Mouse (Mus musculus): ENCODE measurements around the gene Sphk2. TPM values are rescaled to one million over a fixed set of nuclear protein-coding genes. Genes with fewer than 3 reads are reported as not detected.

Gene Sphk2
- polyA plus RNA-seq (2015; fragmentation: Illumina TruSeq; extraction: RNeasy Lipid Tissue Mini Kit (QIAGEN cat#74804); ENCODE audit: low read depth, low replicate concordance), result 18.2 TPM

GRCm38 (mm10) chr7:45717918-45718297 lies at the start of gene Sphk2:
Gene Sphk2 (minus strand): TSS chr7:45718002.

GRCm38 (mm10) chr7:45725713-45726112 lies 7.9 kb upstream of the Sphk2 start, which contains the start of gene Spaca4:
Gene Spaca4 (minus strand): TSS chr7:45725813.

GRCm38 (mm10) chr7:45720413-45721233 lies 2.8 kb upstream of the Sphk2 start, which contains the start of gene Fam83e:
Gene Fam83e (plus strand): TSS chr7:45721212.

GRCm38 (mm10) chr7:45715090-45715708 lies 2.6 kb downstream of the Sphk2 start, which contains the start of gene Rpl18:
Gene Rpl18 (plus strand): TSS chr7:45715457.

GRCm38 (mm10) chr7:45704730-45705442 lies 12.9 kb downstream of the Sphk2 start, which contains the start of gene Dbp:
Gene Dbp (plus strand): TSS chr7:45705088.

GRCm38 (mm10) chr7:45699523-45700141 lies 18.2 kb downstream of the Sphk2 start, which contains the start of gene Car11:
Gene Car11 (plus strand): TSS chr7:45699843.

GRCm38 (mm10) chr7:45693921-45694591 lies 23.7 kb downstream of the Sphk2 start, which contains the start of gene Sec1:
Gene Sec1 (minus strand): TSS chr7:45694402.

GRCm38 (mm10) chr7:45683396-45684050 lies 34.3 kb downstream of the Sphk2 start, which contains the start of gene Ntn5:
Gene Ntn5 (plus strand): TSS chr7:45684022.

GRCm38 (mm10) chr7:45666161-45666560 lies 51.6 kb downstream of the Sphk2 start, which contains the start of gene Fut2:
Gene Fut2 (minus strand): TSS chr7:45666394.

Other genes with a start within 250 kb of the Sphk2 start
- 0.27 TPM for gene Tulp2, start 236.1 kb downstream of the Sphk2 start, polyA plus RNA-seq (2015; fragmentation: Illumina TruSeq; extraction: RNeasy Lipid Tissue Mini Kit (QIAGEN cat#74804); ENCODE audit: low read depth, low replicate concordance)
- not detected for gene Gm45808, start 231.2 kb downstream of the Sphk2 start, polyA plus RNA-seq (2015; fragmentation: Illumina TruSeq; extraction: RNeasy Lipid Tissue Mini Kit (QIAGEN cat#74804); ENCODE audit: low read depth, low replicate concordance)
- 6.1 TPM for gene Dhdh, start 229.2 kb downstream of the Sphk2 start, polyA plus RNA-seq (2015; fragmentation: Illumina TruSeq; extraction: RNeasy Lipid Tissue Mini Kit (QIAGEN cat#74804); ENCODE audit: low read depth, low replicate concordance)
- gene Nucb1, start 207.6 kb downstream of the Sphk2 start, polyA plus RNA-seq (2015; fragmentation: Illumina TruSeq; extraction: RNeasy Lipid Tissue Mini Kit (QIAGEN cat#74804); ENCODE audit: low read depth, low replicate concordance), result 90.0 TPM
- gene Ppp1r15a, start 191.7 kb downstream of the Sphk2 start, polyA plus RNA-seq (2015; fragmentation: Illumina TruSeq; extraction: RNeasy Lipid Tissue Mini Kit (QIAGEN cat#74804); ENCODE audit: low read depth, low replicate concordance), result 17.3 TPM
- 2.7 TPM for gene Plekha4, start 191.7 kb downstream of the Sphk2 start, polyA plus RNA-seq (2015; fragmentation: Illumina TruSeq; extraction: RNeasy Lipid Tissue Mini Kit (QIAGEN cat#74804); ENCODE audit: low read depth, low replicate concordance)
- not detected for gene Hsd17b14, start 163.1 kb downstream of the Sphk2 start, polyA plus RNA-seq (2015; fragmentation: Illumina TruSeq; extraction: RNeasy Lipid Tissue Mini Kit (QIAGEN cat#74804); ENCODE audit: low read depth, low replicate concordance)
- 17.1 TPM for gene Bcat2, start 147.8 kb downstream of the Sphk2 start, polyA plus RNA-seq (2015; fragmentation: Illumina TruSeq; extraction: RNeasy Lipid Tissue Mini Kit (QIAGEN cat#74804); ENCODE audit: low read depth, low replicate concordance)
- not detected for gene Fgf21, start 102.5 kb downstream of the Sphk2 start, polyA plus RNA-seq (2015; fragmentation: Illumina TruSeq; extraction: RNeasy Lipid Tissue Mini Kit (QIAGEN cat#74804); ENCODE audit: low read depth, low replicate concordance)
- gene Fut1, start 100.7 kb downstream of the Sphk2 start, polyA plus RNA-seq (2015; fragmentation: Illumina TruSeq; extraction: RNeasy Lipid Tissue Mini Kit (QIAGEN cat#74804); ENCODE audit: low read depth, low replicate concordance), result not detected
- gene Izumo1, start 96.2 kb downstream of the Sphk2 start, polyA plus RNA-seq (2015; fragmentation: Illumina TruSeq; extraction: RNeasy Lipid Tissue Mini Kit (QIAGEN cat#74804); ENCODE audit: low read depth, low replicate concordance), result not detected
- 4.0 TPM for gene Rasip1, start 90.5 kb downstream of the Sphk2 start, polyA plus RNA-seq (2015; fragmentation: Illumina TruSeq; extraction: RNeasy Lipid Tissue Mini Kit (QIAGEN cat#74804); ENCODE audit: low read depth, low replicate concordance)
- 4.0 TPM for gene Mamstr, start 78.0 kb downstream of the Sphk2 start, polyA plus RNA-seq (2015; fragmentation: Illumina TruSeq; extraction: RNeasy Lipid Tissue Mini Kit (QIAGEN cat#74804); ENCODE audit: low read depth, low replicate concordance)
- 0.31 TPM for gene Fut2, start 51.6 kb downstream of the Sphk2 start, polyA plus RNA-seq (2015; fragmentation: Illumina TruSeq; extraction: RNeasy Lipid Tissue Mini Kit (QIAGEN cat#74804); ENCODE audit: low read depth, low replicate concordance)
- 5.4 TPM for gene Ntn5, start 34.0 kb downstream of the Sphk2 start, polyA plus RNA-seq (2015; fragmentation: Illumina TruSeq; extraction: RNeasy Lipid Tissue Mini Kit (QIAGEN cat#74804); ENCODE audit: low read depth, low replicate concordance)
- 1.1 TPM for gene Sec1, start 23.6 kb downstream of the Sphk2 start, polyA plus RNA-seq (2015; fragmentation: Illumina TruSeq; extraction: RNeasy Lipid Tissue Mini Kit (QIAGEN cat#74804); ENCODE audit: low read depth, low replicate concordance)
- gene Car11, start 18.2 kb downstream of the Sphk2 start, polyA plus RNA-seq (2015; fragmentation: Illumina TruSeq; extraction: RNeasy Lipid Tissue Mini Kit (QIAGEN cat#74804); ENCODE audit: low read depth, low replicate concordance), result 234 TPM
- gene Dbp, start 12.9 kb downstream of the Sphk2 start, polyA plus RNA-seq (2015; fragmentation: Illumina TruSeq; extraction: RNeasy Lipid Tissue Mini Kit (QIAGEN cat#74804); ENCODE audit: low read depth, low replicate concordance), result 80.7 TPM
- 458 TPM for gene Rpl18, start 2.5 kb downstream of the Sphk2 start, polyA plus RNA-seq (2015; fragmentation: Illumina TruSeq; extraction: RNeasy Lipid Tissue Mini Kit (QIAGEN cat#74804); ENCODE audit: low read depth, low replicate concordance)
- gene Fam83e, start 3.2 kb upstream of the Sphk2 start, polyA plus RNA-seq (2015; fragmentation: Illumina TruSeq; extraction: RNeasy Lipid Tissue Mini Kit (QIAGEN cat#74804); ENCODE audit: low read depth, low replicate concordance), result not detected
- gene Spaca4, start 7.8 kb upstream of the Sphk2 start, polyA plus RNA-seq (2015; fragmentation: Illumina TruSeq; extraction: RNeasy Lipid Tissue Mini Kit (QIAGEN cat#74804); ENCODE audit: low read depth, low replicate concordance), result not detected
- gene Lmtk3, start 65.7 kb upstream of the Sphk2 start, polyA plus RNA-seq (2015; fragmentation: Illumina TruSeq; extraction: RNeasy Lipid Tissue Mini Kit (QIAGEN cat#74804); ENCODE audit: low read depth, low replicate concordance), result 101 TPM
- gene Sult2b1, start 66.7 kb upstream of the Sphk2 start, polyA plus RNA-seq (2015; fragmentation: Illumina TruSeq; extraction: RNeasy Lipid Tissue Mini Kit (QIAGEN cat#74804); ENCODE audit: low read depth, low replicate concordance), result 17.1 TPM
- gene Cyth2, start 96.6 kb upstream of the Sphk2 start, polyA plus RNA-seq (2015; fragmentation: Illumina TruSeq; extraction: RNeasy Lipid Tissue Mini Kit (QIAGEN cat#74804); ENCODE audit: low read depth, low replicate concordance), result 173 TPM
- 2.9 TPM for gene Kcnj14, start 106.8 kb upstream of the Sphk2 start, polyA plus RNA-seq (2015; fragmentation: Illumina TruSeq; extraction: RNeasy Lipid Tissue Mini Kit (QIAGEN cat#74804); ENCODE audit: low read depth, low replicate concordance)
- gene Grwd1, start 112.9 kb upstream of the Sphk2 start, polyA plus RNA-seq (2015; fragmentation: Illumina TruSeq; extraction: RNeasy Lipid Tissue Mini Kit (QIAGEN cat#74804); ENCODE audit: low read depth, low replicate concordance), result 15.6 TPM
- gene Kdelr1, start 154.8 kb upstream of the Sphk2 start, polyA plus RNA-seq (2015; fragmentation: Illumina TruSeq; extraction: RNeasy Lipid Tissue Mini Kit (QIAGEN cat#74804); ENCODE audit: low read depth, low replicate concordance), result 88.2 TPM
- 7.3 TPM for gene Grin2d, start 160.4 kb upstream of the Sphk2 start, polyA plus RNA-seq (2015; fragmentation: Illumina TruSeq; extraction: RNeasy Lipid Tissue Mini Kit (QIAGEN cat#74804); ENCODE audit: low read depth, low replicate concordance)
- gene Syngr4, start 178.7 kb upstream of the Sphk2 start, polyA plus RNA-seq (2015; fragmentation: Illumina TruSeq; extraction: RNeasy Lipid Tissue Mini Kit (QIAGEN cat#74804); ENCODE audit: low read depth, low replicate concordance), result not detected
- 23.1 TPM for gene Tmem143, start 178.9 kb upstream of the Sphk2 start, polyA plus RNA-seq (2015; fragmentation: Illumina TruSeq; extraction: RNeasy Lipid Tissue Mini Kit (QIAGEN cat#74804); ENCODE audit: low read depth, low replicate concordance)
- gene Emp3, start 203.4 kb upstream of the Sphk2 start, polyA plus RNA-seq (2015; fragmentation: Illumina TruSeq; extraction: RNeasy Lipid Tissue Mini Kit (QIAGEN cat#74804); ENCODE audit: low read depth, low replicate concordance), result 3.6 TPM
- 2.9 TPM for gene Ccdc114, start 206.1 kb upstream of the Sphk2 start, polyA plus RNA-seq (2015; fragmentation: Illumina TruSeq; extraction: RNeasy Lipid Tissue Mini Kit (QIAGEN cat#74804); ENCODE audit: low read depth, low replicate concordance)